Mouse (Mus musculus): ENCODE data around the gene Masp2.

GRCm38 (mm10) chr4:148657776-148658175 lies 55.4 kb downstream of the Masp2 start:
- TF ChIP-seq EP300 (IDR thresholded peaks at IDR 0.05; ENCODE audit: insufficient read depth, low read depth, low read length) (no peak), CTCF (IDR thresholded peaks at IDR 0.05; ENCODE audit: low read depth, low read length) (no peak), POLR2A (IDR thresholded peaks at IDR 0.05; ENCODE audit: insufficient read depth, low read length) (no peak)
